Mouse (Mus musculus) neural tube, embryonic 14.5 days (tissue): ENCODE data around the gene Hist1h2ah. TPM values are rescaled to one million over a fixed set of nuclear protein-coding genes. Genes with fewer than 3 reads are reported as not detected.

Experiments used
- ATAC-seq: fragments of 200-750 bp; cut with Nextera tagmentation; 2 replicates; pipeline ENCODE4 v1.8.0; 2017; ENCODE audit warnings: low read depth, mild to moderate bottlenecking, moderate TSS enrichment, moderate library complexity
- H3K27ac ChIP-seq: fragments of 300-500 bp; sonication (generic); 2 replicates; pipeline ENCODE4 v1.5.1; 2014; ENCODE audit warnings: low read depth, mild to moderate bottlenecking, control low read depth, low read length, moderate library complexity, mixed read lengths
- H3K27me3 ChIP-seq: fragments of 300-500 bp; sonication (generic); 2 replicates; pipeline ENCODE4 v1.6.1; 2014; ENCODE audit warnings: low read length; ENCODE audit not compliant: control insufficient read depth, insufficient read depth
- H3K36me3 ChIP-seq: fragments of 300-500 bp; sonication (generic); 2 replicates; pipeline ENCODE4 v1.6.1; 2014; ENCODE audit warnings: low read length, mixed read lengths; ENCODE audit not compliant: control insufficient read depth, insufficient read depth
- H3K4me1 ChIP-seq: fragments of 300-500 bp; sonication (generic); 2 replicates; pipeline ENCODE4 v1.6.1; 2014; ENCODE audit warnings: low read length; ENCODE audit not compliant: control insufficient read depth, insufficient read depth
- H3K4me2 ChIP-seq: fragments of 300-500 bp; sonication (generic); 2 replicates; pipeline ENCODE4 v1.6.1; 2014; ENCODE audit warnings: mild to moderate bottlenecking, low read depth, low read length, control low read depth
- H3K4me3 ChIP-seq: fragments of 300-500 bp; sonication (generic); 2 replicates; pipeline ENCODE4 v1.5.1; 2014; ENCODE audit warnings: low read depth, low read length, control low read depth, mixed read lengths
- H3K9ac ChIP-seq: fragments of 300-500 bp; sonication (generic); replicated peaks from 2 replicates; pipeline ENCODE4 v1.6.1; 2014; ENCODE audit warnings: low read depth, mild to moderate bottlenecking, control low read depth, low read length, mixed read lengths
- H3K9me3 ChIP-seq: fragments of 300-500 bp; sonication (generic); 2 replicates; pipeline ENCODE4 v1.6.1; 2016; ENCODE audit warnings: low read length; ENCODE audit not compliant: control insufficient read depth
- WGBS: fragments of 180-500 bp; shearing (Covaris S2); extraction: QIAGEN DNeasy Blood & Tissue Kit; methylation state at CpG from one replicate; pipeline ENCODE4 v1.1.7; 2014; 5-methylcytosine and 5-hydroxymethylcytosine counted together
- polyA plus RNA-seq: library from polyadenylated mRNA; unstranded; fragments of >200 nt; fragmentation: Nextera tagmentation; extraction: Ambion mirVana; gene quantifications from 2 replicates; pipeline ENCODE4 v1.2.1, GENCODE M21; 2014

Hist1h2ah gene
- polyA plus RNA-seq, 1 experiment from 2014 or later = not detected

DNA sequence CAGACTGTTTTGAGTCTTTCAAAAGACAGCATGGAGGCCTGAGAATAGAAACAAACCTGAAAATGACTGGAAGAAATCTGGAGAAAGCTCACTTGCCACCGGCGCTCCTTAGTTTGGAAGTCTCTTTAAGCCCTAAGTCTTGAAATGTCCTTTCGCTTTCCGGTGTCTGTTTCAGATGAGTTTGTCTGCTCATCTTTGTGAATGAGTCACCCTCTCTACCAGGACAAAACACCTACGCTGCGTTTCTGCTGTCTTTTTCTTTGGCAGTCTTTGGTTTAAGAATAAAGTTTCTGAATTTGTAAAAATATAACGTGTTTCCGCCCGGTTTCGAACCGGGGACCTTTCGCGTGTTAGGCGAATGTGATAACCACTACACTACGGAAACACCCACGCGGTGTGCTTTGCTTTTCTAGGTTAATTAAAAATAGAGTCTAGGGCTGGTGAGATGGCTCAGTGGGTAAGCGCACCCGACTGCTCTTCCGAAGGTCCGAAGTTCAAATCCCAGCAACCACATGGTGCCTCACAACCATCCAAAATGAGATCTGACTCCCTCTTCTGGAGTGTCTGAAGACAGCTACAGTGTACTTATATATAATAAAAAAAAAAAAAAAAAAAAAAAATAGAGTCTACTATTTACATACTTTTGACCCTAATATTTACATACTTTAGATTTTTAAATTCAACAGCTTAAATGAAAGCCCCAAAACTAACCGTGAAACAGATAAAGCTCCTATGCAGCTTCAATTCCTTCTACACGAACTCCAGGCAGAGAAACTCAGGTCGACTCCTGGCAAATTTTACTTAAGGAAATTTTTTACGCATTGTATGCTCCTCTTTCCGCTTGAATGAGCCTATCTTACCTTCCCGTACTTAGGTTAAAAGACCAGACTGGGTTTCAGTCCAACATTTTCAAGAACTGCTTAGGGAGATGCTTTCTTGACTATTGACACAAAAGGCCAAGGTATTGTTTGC is 19.6 kb downstream of the Hist1h2ah start:
- peak; percentile 66; the same call in 1 of the 2 replicates for ATAC-seq
- peaks cover 72% of the 10 kb centered on the region for H3K27me3 ChIP-seq
- no peaks in the 10 kb centered on the region for H3K9me3 ChIP-seq
- H3K27ac ChIP-seq = no peak overlapping the region
- H3K4me1 ChIP-seq = no peaks in the 10 kb centered on the region
- H3K4me3 ChIP-seq = no peak overlapping the region
- no peak overlapping the region for H3K9ac ChIP-seq
- WGBS = 17% methylated on average over 27 of the region's 27 CpGs
- H3K36me3 ChIP-seq = no peaks in the 10 kb centered on the region
- H3K4me2 ChIP-seq = no peak overlapping the region

DNA sequence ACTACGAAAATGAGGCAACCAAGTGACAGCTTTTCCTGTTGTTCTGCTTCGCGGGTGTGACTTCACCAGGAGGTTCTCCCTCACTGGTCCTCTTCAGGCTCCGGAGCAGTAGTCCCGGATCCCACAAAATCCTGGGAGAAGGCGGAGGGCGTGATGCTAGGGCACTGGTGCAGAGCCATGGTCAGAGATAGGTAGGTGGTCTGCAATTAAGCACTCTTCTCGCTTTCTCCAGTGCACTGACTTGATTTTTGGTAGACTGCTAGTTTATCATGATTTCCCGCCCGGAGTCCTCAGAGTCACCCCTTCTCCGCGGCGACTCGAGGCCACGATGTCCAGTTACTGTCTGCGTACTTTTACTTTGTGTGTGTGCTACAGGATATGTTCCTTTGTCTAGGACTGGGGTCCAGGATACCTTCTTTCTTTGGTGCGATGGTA is 20.9 kb downstream of the Hist1h2ah start:
- no peak overlapping the region for H3K4me3 ChIP-seq
- H3K27me3 ChIP-seq = peaks cover 73% of the 10 kb centered on the region
- no peaks in the 10 kb centered on the region for H3K4me1 ChIP-seq
- 12% methylated on average over 17 of the region's 17 CpGs for WGBS
- H3K4me2 ChIP-seq = no peak overlapping the region
- H3K36me3 ChIP-seq = no peaks in the 10 kb centered on the region
- no peak overlapping the region for H3K9ac ChIP-seq
- H3K27ac ChIP-seq = no peak overlapping the region
- ATAC-seq = no peak
- no peaks in the 10 kb centered on the region for H3K9me3 ChIP-seq

DNA sequence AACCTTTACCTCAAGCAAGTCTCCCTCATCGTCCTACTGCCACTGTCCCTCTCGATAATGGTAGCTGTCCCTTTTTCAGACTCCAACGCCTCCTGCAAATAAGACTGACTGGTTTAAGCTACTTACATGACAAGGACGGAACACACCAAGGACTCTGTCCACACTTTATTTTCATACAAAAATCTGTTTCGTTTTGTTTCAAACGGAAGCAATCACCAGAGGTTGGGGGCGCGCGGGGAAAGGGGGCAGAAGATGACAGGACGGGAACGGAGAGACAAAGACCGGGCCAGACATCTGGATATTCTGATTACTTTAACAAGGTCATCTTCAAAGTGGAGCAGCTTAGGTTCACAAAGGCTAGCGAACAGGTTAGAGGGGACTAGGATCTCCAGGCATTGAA is 21.7 kb downstream of the Hist1h2ah start:
- no peak for ATAC-seq

DNA sequence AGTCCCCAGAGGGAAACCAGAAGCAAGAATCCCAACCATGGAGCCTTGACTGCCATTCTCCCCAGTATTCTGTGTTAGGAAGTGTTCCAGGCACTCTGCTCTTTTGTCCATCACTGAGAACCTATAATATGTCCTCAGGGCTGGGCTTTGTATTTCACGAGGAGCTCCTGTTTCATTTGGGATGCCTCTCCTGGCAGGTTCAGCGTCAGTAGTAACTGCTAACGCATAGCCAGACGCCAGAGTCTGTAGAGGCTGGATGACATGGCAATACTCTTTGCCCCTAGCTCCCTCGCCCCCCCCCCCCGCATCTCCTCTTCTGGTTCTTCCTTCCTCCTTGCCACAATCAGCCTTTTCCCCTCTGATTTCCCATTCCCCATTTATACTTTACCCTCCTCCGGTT is 25.7 kb downstream of the Hist1h2ah start, which contains the start of gene Prss16:
Gene Prss16, minus strand, starts transcription at position 101 of the 400 bp plus-strand sequence.
- H3K4me3 ChIP-seq = no peak within 1 kb of the TSS
- H3K9me3 ChIP-seq = no peaks in the 10 kb centered on the region
- H3K27ac ChIP-seq = no peak within 1 kb of the TSS
- H3K4me1 ChIP-seq = peaks cover 15% of the 10 kb centered on the region
- 38% methylated on average over 6 of the region's 7 CpGs for WGBS
- no peak within 1 kb of the TSS for H3K4me2 ChIP-seq
- H3K9ac ChIP-seq = no peak within 1 kb of the TSS
- no peaks in the 10 kb centered on the region for H3K36me3 ChIP-seq
- peaks cover 81% of the 10 kb centered on the region for H3K27me3 ChIP-seq
- ATAC-seq = no peak

More for the DNA sequence above, 21.7 kb downstream of the Hist1h2ah start:
- H3K4me2 ChIP-seq = no peak overlapping the region
- H3K9me3 ChIP-seq = no peaks in the 10 kb centered on the region
- no peaks in the 10 kb centered on the region for H3K36me3 ChIP-seq
- peaks cover 73% of the 10 kb centered on the region for H3K27me3 ChIP-seq
- WGBS = 17% methylated on average over 13 of the region's 13 CpGs
- no peak overlapping the region for H3K9ac ChIP-seq
- no peaks in the 10 kb centered on the region for H3K4me1 ChIP-seq
- no peak overlapping the region for H3K27ac ChIP-seq
- H3K4me3 ChIP-seq = no peak overlapping the region

DNA sequence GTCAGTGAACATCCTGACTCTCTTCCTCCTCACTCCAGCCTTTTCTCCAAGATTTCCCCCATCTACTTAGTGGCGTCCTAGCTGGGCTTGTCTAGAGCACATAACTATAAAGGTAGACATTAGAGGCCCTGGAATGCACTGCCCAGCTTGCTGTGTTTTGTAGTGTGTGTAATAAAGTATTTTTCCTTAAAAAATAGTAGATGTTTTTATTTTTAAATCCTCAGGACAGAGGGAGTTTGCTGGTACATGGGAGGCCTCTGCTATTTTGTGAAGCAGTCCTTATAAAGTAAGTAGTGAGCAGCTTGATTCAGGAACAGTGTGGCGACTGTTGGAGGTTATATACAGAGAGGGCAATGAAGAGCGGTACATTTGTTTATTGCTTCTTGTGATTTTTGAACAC is 26.7 kb downstream of the Hist1h2ah start:
- no peak for ATAC-seq
- H3K36me3 ChIP-seq = no peaks in the 10 kb centered on the region
- no peaks in the 10 kb centered on the region for H3K9me3 ChIP-seq
- H3K4me1 ChIP-seq = peaks cover 15% of the 10 kb centered on the region
- peaks cover 85% of the 10 kb centered on the region for H3K27me3 ChIP-seq
- H3K9ac ChIP-seq = no peak overlapping the region
- 68% methylated on average over 3 of the region's 3 CpGs for WGBS
- no peak overlapping the region for H3K27ac ChIP-seq
- H3K4me3 ChIP-seq = no peak overlapping the region
- H3K4me2 ChIP-seq = no peak overlapping the region

DNA sequence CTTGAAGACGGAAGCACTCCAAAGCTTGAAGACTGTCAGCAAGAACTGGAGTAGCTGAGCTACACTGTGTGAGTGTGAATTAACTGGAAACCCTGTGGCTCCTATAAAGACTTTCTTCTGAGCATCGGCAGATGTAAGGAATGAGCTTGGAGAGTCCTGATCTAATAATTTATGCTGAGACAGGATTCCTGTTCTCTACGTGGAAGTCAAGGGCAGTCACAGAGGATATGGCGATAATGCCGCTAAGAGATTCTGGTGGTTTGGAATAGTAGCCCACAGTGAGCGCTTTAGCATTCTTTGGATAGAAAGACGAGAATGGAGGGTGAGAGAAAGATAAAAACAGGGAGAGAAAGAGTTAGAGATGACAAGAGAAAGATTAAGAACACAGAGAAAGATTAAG is 27.5 kb downstream of the Hist1h2ah start:
- no peaks in the 10 kb centered on the region for H3K9me3 ChIP-seq
- ATAC-seq = no peak
- H3K4me3 ChIP-seq = no peak overlapping the region
- no peak overlapping the region for H3K9ac ChIP-seq
- no peak overlapping the region for H3K4me2 ChIP-seq
- H3K27me3 ChIP-seq = peaks cover 88% of the 10 kb centered on the region
- H3K4me1 ChIP-seq = peaks cover 15% of the 10 kb centered on the region
- 55% methylated on average over 7 of the region's 7 CpGs for WGBS
- no peaks in the 10 kb centered on the region for H3K36me3 ChIP-seq
- H3K27ac ChIP-seq = no peak overlapping the region

DNA sequence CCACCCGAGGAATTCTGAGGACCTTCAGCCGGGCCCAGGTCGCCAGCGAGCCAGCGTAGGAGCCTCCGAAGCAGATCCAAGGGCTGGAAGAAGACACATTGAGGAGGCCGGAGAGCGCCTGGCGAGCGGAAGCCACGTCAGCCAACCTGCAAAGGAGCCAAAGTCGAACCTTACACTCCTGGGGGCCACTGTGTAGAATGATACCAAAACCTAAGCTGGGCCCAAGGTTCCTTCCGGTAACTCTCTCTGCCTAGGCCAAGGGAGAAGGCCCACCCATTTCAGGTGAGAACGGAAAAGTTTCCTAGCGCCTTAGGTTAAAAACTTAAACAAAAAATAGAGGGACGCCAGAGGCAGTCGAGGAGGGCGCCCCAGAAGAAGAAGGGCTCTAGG is 28.3 kb downstream of the Hist1h2ah start:
- ATAC-seq = no peak
- peak overlapping the region; percentile 55; the same call in 1 of the 2 replicates for H3K4me2 ChIP-seq
- H3K36me3 ChIP-seq = no peaks in the 10 kb centered on the region
- H3K27me3 ChIP-seq = peaks cover 88% of the 10 kb centered on the region
- no peak overlapping the region for H3K27ac ChIP-seq
- no peaks in the 10 kb centered on the region for H3K9me3 ChIP-seq
- peaks cover 15% of the 10 kb centered on the region for H3K4me1 ChIP-seq
- 4% methylated on average over 18 of the region's 18 CpGs for WGBS
- H3K9ac ChIP-seq = no peak overlapping the region
- H3K4me3 ChIP-seq = no peak overlapping the region

DNA sequence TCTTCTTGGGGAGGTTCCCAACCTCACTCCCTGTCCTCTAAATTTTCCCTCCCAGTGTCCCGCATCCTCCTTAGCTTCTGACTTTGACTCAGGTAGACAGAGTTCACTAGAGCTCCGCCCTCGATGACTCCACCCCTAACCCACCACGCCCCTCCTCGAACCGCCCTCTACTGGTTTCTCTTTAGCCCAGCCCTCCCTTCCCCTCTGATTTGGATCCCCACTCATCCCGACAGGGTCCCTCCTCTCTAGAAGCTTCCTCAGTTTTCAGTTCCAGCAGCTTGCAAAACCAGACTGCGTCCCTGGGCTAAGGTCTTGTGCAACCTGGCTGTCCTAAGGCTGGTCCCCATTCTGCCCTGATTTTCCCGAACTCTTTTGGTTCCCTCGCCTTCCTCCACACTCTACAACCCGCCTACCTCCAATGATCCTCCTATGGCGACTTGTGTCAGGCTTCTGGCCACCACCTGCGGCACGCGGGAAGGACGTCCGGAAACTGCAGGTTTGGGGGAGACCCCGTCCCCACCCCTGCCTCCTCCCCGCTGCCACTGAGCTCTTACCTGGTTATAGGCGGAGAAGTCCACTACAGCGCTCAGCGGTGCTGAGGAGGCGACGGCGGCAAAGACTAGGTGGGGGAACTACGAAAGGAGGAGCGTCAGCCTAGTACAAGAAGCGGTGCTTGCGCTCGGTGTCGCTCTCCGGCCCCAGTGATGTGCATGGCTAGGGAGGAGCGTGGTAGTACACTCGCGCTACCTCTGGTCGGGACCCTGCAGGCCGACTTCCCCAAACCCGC is 28.8 kb downstream of the Hist1h2ah start:
- WGBS = under 1% methylated on average over 38 of the region's 38 CpGs
- Histone ChIP-seq H3K9ac (peak overlapping the region; percentile 28; the same call in 1 of the 2 replicates), H3K4me3 (peak overlapping the region; percentile 27), H3K4me2 (peak overlapping the region; percentile 55), H3K27ac (no peak overlapping the region), H3K36me3 (no peaks in the 10 kb centered on the region), H3K27me3 (peaks cover 90% of the 10 kb centered on the region), H3K9me3 (no peaks in the 10 kb centered on the region), H3K4me1 (peaks cover 15% of the 10 kb centered on the region)
- ATAC-seq = peak; percentile 33; the same call in 1 of the 2 replicates
